Mouse (Mus musculus) CH12.LX (cell line): ENCODE data around the gene Atxn7l3. TPM values are rescaled to one million over a fixed set of nuclear protein-coding genes. Genes with fewer than 3 reads are reported as not detected.
A peak's percentile ranks its signal among the peaks of the same experiment; 100 is the strongest.

Experiments
- DNase-seq: peaks from one replicate; pipeline ENCODE4 v3.0.0-alpha.2; 2013; ENCODE audit errors: extremely low read depth
- H3K27ac ChIP-seq: 2 replicates; pipeline ENCODE4 v1.5.1; 2012; ENCODE audit warnings: low read depth, mild to moderate bottlenecking, control low read depth, moderate library complexity; ENCODE audit not compliant: insufficient read depth
- H3K27me3 ChIP-seq: replicated peaks from 2 replicates; pipeline ENCODE3; 2012; ENCODE audit warnings: inconsistent platforms
- H3K36me3 ChIP-seq, 2 experiments: replicated peaks in 1 of 2; 2 replicates each; pipeline versions ENCODE3 to v1.6.1; 2012; ENCODE audit warnings: inconsistent platforms in 1 of 2, low read length in 1 of 2, mild to moderate bottlenecking in 1 of 2, mixed read lengths in 1 of 2, moderate library complexity in 1 of 2; ENCODE audit not compliant: control insufficient read depth in 1 of 2, insufficient read depth in 1 of 2
- H3K4me1 ChIP-seq, 2 experiments: 2 replicates each; pipeline ENCODE4 v1.6.1; 2012; ENCODE audit warnings: inconsistent platforms in 1 of 2, moderate library complexity in 1 of 2; ENCODE audit not compliant: insufficient read depth in 2 of 2, control insufficient read depth in 1 of 2
- H3K4me2 ChIP-seq: 2 replicates; pipeline ENCODE4 v1.6.1; 2012; ENCODE audit warnings: low read depth, mild to moderate bottlenecking, control low read depth; ENCODE audit not compliant: poor library complexity, insufficient read depth, severe bottlenecking
- H3K4me3 ChIP-seq, 3 experiments: fragments of 150-350 bp in 1 of 3; sonication (generic) in 1 of 3; replicated peaks in 1 of 3; 2 replicates each; pipeline versions ENCODE3 to v1.5.1; 2011 to 2012; ENCODE audit warnings: low read depth in 2 of 3, low read length in 2 of 3, mild to moderate bottlenecking in 2 of 3, moderate library complexity in 2 of 3, control low read depth in 1 of 3, improper control_type of control experiment in 1 of 3, inconsistent platforms in 1 of 3, mixed read lengths in 1 of 3; ENCODE audit not compliant: poor library complexity in 1 of 3
- H3K79me2 ChIP-seq: replicated peaks from 2 replicates; pipeline ENCODE4 v1.6.1; 2012; ENCODE audit warnings: mild to moderate bottlenecking, moderate library complexity; ENCODE audit not compliant: control insufficient read depth, poor library complexity, insufficient read depth, severe bottlenecking; ENCODE audit errors: extremely low read depth
- H3K9ac ChIP-seq: 2 replicates; pipeline ENCODE4 v1.6.1; 2012; ENCODE audit warnings: low read depth, mild to moderate bottlenecking, control low read depth, moderate library complexity; ENCODE audit not compliant: insufficient read depth
- H3K9me3 ChIP-seq: replicated peaks from 2 replicates; pipeline ENCODE3; 2012; ENCODE audit warnings: low read length, inconsistent platforms, mixed read lengths
- BHLHE40 ChIP-seq: IDR thresholded peaks from 2 replicates; pipeline ENCODE4 v1.6.1; 2011; ENCODE audit warnings: mild to moderate bottlenecking, low read depth, low read length, improper control_type of control experiment
- CHD1 ChIP-seq: IDR thresholded peaks from 2 replicates; pipeline ENCODE4 v1.6.1; 2012; ENCODE audit warnings: low read depth, low read length, improper control_type of control experiment, inconsistent platforms
- CHD2 ChIP-seq: IDR thresholded peaks from 2 replicates; pipeline ENCODE4 v1.6.1; 2011; ENCODE audit warnings: low read length, improper control_type of control experiment
- CTCF ChIP-seq, 2 experiments: IDR thresholded peaks in 1 of 2; conservative IDR thresholded peaks in 1 of 2; 2 replicates each; pipeline ENCODE4 v1.5.1; 2011 to 2012; ENCODE audit warnings: low read depth in 2 of 2, low read length in 2 of 2, improper control_type of control experiment in 1 of 2, inconsistent platforms in 1 of 2, mild to moderate bottlenecking in 1 of 2, moderate library complexity in 1 of 2
- ELF1 ChIP-seq: IDR thresholded peaks from 2 replicates; pipeline ENCODE4 v1.6.1; 2014; ENCODE audit warnings: low read depth, mild to moderate bottlenecking, inconsistent platforms, low read length, improper control_type of control experiment
- EP300 ChIP-seq: IDR thresholded peaks from 2 replicates; pipeline ENCODE4 v1.6.1; 2011; ENCODE audit warnings: low read length, improper control_type of control experiment
- ETS1 ChIP-seq: conservative IDR thresholded peaks from 2 replicates; pipeline ENCODE4 v1.6.1; 2012; ENCODE audit warnings: low read depth, mild to moderate bottlenecking, inconsistent platforms, low read length, improper control_type of control experiment, moderate library complexity
- GABPA ChIP-seq: IDR thresholded peaks from 2 replicates; pipeline ENCODE4 v1.6.1; 2012; ENCODE audit warnings: low read depth, low read length, improper control_type of control experiment, inconsistent platforms; ENCODE audit not compliant: insufficient replicate concordance
- HCFC1 ChIP-seq: IDR thresholded peaks from 2 replicates; pipeline ENCODE4 v1.6.1; 2012; ENCODE audit warnings: low read depth, mild to moderate bottlenecking, inconsistent platforms, low read length, improper control_type of control experiment
- IRF4 ChIP-seq: IDR thresholded peaks from 2 replicates; pipeline ENCODE4 v1.6.1; 2014; ENCODE audit warnings: low read depth, mild to moderate bottlenecking, inconsistent platforms, low read length, improper control_type of control experiment
- JUN ChIP-seq: IDR thresholded peaks from 2 replicates; pipeline ENCODE4 v1.6.1; 2011; ENCODE audit warnings: low read depth, mild to moderate bottlenecking, low read length, improper control_type of control experiment, moderate library complexity; ENCODE audit not compliant: insufficient read depth
- JUND ChIP-seq: conservative IDR thresholded peaks from 2 replicates; pipeline ENCODE4 v1.6.1; 2011; ENCODE audit warnings: low read depth, low read length, improper control_type of control experiment
- KAT2A ChIP-seq: IDR thresholded peaks from 2 replicates; pipeline ENCODE4 v1.6.1; 2012; ENCODE audit warnings: low read length, improper control_type of control experiment, inconsistent platforms; ENCODE audit not compliant: insufficient replicate concordance
- MAX ChIP-seq: IDR thresholded peaks from 2 replicates; pipeline ENCODE4 v1.6.1; 2011; ENCODE audit warnings: low read length, improper control_type of control experiment
- MAZ ChIP-seq: IDR thresholded peaks from 2 replicates; pipeline ENCODE4 v1.6.1; 2012; ENCODE audit warnings: low read depth, mild to moderate bottlenecking, inconsistent platforms, low read length, improper control_type of control experiment, moderate library complexity
- MEF2A ChIP-seq: IDR thresholded peaks from 2 replicates; pipeline ENCODE4 v1.6.1; 2014; ENCODE audit warnings: low read depth, mild to moderate bottlenecking, inconsistent platforms, low read length, improper control_type of control experiment, borderline replicate concordance
- MXI1 ChIP-seq: IDR thresholded peaks from 2 replicates; pipeline ENCODE4 v1.6.1; 2011; ENCODE audit warnings: mild to moderate bottlenecking, low read depth, low read length, improper control_type of control experiment
- MYC ChIP-seq: IDR thresholded peaks from 2 replicates; pipeline ENCODE4 v1.6.1; 2011; ENCODE audit warnings: low read depth, mild to moderate bottlenecking, improper control_type of control experiment, low read length
- NELFE ChIP-seq: IDR thresholded peaks from 2 replicates; pipeline ENCODE4 v1.6.1; 2011; ENCODE audit warnings: low read depth, low read length, improper control_type of control experiment
- PAX5 ChIP-seq: IDR thresholded peaks from 2 replicates; pipeline ENCODE4 v1.6.1; 2012; ENCODE audit warnings: low read length, inconsistent platforms, mixed read lengths
- POLR2A ChIP-seq: IDR thresholded peaks from 2 replicates; pipeline ENCODE4 v1.6.1; 2011; ENCODE audit warnings: low read depth, mild to moderate bottlenecking, improper control_type of control experiment, low read length
- RCOR1 ChIP-seq: conservative IDR thresholded peaks from 2 replicates; pipeline ENCODE4 v1.6.1; 2012; ENCODE audit warnings: low read depth, mild to moderate bottlenecking, inconsistent platforms, low read length, improper control_type of control experiment
- SMC3 ChIP-seq: IDR thresholded peaks from 2 replicates; pipeline ENCODE4 v1.6.1; 2011; ENCODE audit warnings: low read depth, low read length, improper control_type of control experiment
- TBP ChIP-seq: conservative IDR thresholded peaks from 2 replicates; pipeline ENCODE4 v1.6.1; 2011; ENCODE audit warnings: low read depth, low read length, improper control_type of control experiment
- TCF12 ChIP-seq: IDR thresholded peaks from 2 replicates; pipeline ENCODE4 v1.6.1; 2014; ENCODE audit warnings: low read depth, mild to moderate bottlenecking, inconsistent platforms, low read length, improper control_type of control experiment
- USF1 ChIP-seq: IDR thresholded peaks from 2 replicates; pipeline ENCODE4 v1.6.1; 2014; ENCODE audit warnings: low read depth, mild to moderate bottlenecking, inconsistent platforms, low read length, improper control_type of control experiment
- USF2 ChIP-seq: conservative IDR thresholded peaks from 2 replicates; pipeline ENCODE4 v1.6.1; 2011; ENCODE audit warnings: low read depth, low read length, improper control_type of control experiment
- ZC3H11A ChIP-seq: IDR thresholded peaks from 2 replicates; pipeline ENCODE4 v1.6.1; 2012; ENCODE audit warnings: low read depth, mild to moderate bottlenecking, inconsistent platforms, low read length, improper control_type of control experiment
- ZMIZ1 ChIP-seq: IDR thresholded peaks from 2 replicates; pipeline ENCODE4 v1.6.1; 2012; ENCODE audit warnings: low read depth, mild to moderate bottlenecking, inconsistent platforms, low read length, improper control_type of control experiment
- ZNF384 ChIP-seq: IDR thresholded peaks from 2 replicates; pipeline ENCODE4 v1.6.1; 2012; ENCODE audit warnings: low read depth, low read length, improper control_type of control experiment, inconsistent platforms
- dilution Hi-C: fragments of 300-500 bp; cut with MboI; formaldehyde crosslinking; loops from 2 replicates; pipeline ENCODE4 v1.14.3; 2020; ENCODE audit warnings: low sequenced_read_pairs; ENCODE audit not compliant: extremely low pct_unique_long_range_greater_than_20kb, extremely low pct_ligation_motif_present
- in situ Hi-C: fragments of 300-500 bp; cut with MboI; formaldehyde crosslinking; loops from 3 replicates; pipeline ENCODE4 v1.14.3; 2019; ENCODE audit warnings: low sequenced_read_pairs, low pct_ligation_motif_present, low pct_unique_long_range_greater_than_20kb, mixed read lengths
- polyA plus RNA-seq: library from polyadenylated mRNA; unstranded; fragments of >175 nt; gene quantifications from 2 replicates; pipeline ENCODE4 v1.2.1, GENCODE M21; 2012; ENCODE audit warnings: low read depth; ENCODE audit not compliant: insufficient read length
- total RNA-seq, 2 experiments: library from RNA; depleted of rRNA; stranded (reverse); fragments of 300-350 nt in 1 of 2; fragments of >200 nt in 1 of 2; gene quantifications; 2 replicates each; pipeline ENCODE4 v1.2.3; 2012 to 2014

Gene Atxn7l3
- total and polyA plus RNA-seq, 3 experiments, result 40.7 to 59.0 (median 46.6) TPM

DNA sequence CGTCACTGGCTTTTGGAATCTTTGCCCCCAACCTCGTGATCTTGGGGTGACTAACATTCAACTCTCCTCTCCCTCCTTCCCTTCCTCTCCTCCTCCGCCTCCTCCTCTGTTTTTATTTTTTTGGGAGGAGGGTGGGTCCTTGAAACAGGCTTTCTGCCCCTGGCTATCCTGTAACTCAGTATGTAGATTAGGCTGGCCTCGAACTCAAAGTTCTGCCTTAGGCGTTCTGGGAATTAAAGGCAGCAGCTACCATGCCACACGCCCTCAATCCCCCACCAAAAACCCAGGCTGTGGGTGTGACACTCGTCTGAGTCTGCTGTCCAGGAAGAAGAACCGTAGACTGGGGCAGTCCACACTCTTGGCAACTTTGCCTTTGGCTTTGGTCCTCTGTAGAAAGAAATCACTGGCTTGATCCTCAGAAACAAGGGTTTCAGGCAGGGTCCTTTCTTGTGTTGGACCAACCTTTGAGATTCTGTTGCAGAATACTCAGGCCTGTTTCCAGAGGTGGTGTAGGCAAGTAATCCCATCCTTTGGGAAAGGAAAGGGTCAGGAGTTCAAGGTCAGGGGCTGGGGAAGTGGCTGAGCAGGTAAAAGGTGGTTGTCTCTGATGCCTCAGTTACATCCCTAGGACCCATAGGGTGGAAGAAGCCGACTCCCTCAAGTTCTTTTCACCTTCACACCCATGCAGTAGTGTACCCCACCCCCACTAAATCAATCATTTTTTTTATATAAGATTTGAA lies 46.9 kb downstream of the Atxn7l3 start:
- in situ Hi-C loops, result no loop called here

DNA sequence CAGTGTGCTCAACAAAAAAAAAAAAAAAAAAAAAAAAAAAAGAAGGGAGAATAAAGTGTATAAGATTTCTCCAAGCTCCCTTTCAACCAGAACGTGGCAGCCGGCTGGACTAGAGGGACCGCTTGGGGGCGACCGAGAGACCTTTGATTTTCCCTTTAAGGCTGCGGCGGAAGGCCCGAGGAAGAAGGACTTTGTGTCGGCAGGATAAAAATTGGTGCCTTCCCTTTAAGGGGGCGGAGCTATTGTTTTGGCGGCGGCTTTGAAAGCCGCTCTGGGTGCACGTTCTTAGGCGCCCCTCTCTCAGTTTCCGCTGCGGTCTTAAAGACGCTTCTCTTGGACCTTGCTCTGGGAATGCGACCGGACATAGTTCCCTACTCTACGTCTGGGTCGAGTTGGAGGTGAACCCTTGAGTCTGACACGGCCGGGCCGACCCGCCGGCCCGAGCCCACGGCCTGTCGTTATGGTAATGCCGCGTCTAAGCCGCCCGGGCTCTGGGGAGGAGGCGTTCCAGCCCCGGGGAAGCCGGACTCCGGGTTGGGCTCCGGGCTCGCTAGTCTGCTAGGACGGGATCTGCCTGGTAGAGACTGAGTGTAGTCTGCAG lies 47.7 kb downstream of the Atxn7l3 start, which contains the start of gene BC030867:
Gene BC030867, plus strand, starts transcription at position 253 of the 601 bp plus-strand sequence.
- Histone ChIP-seq H3K27me3 (peaks cover 11% of the 10 kb centered on the region), H3K4me1 (peaks cover 8 to 28% of the 10 kb centered on the region in 2 experiments), H3K9ac (peak within 1 kb of the TSS; percentile 55), H3K4me2 (peak within 1 kb of the TSS; percentile 67), H3K4me3 (peak within 1 kb of the TSS; percentile 76 to 98 (median 78)), H3K36me3 (peaks cover 9 to 31% of the 10 kb centered on the region in 2 experiments), H3K9me3 (peaks cover 3% of the 10 kb centered on the region), H3K27ac (no peak within 1 kb of the TSS), H3K79me2 (peaks cover 3% of the 10 kb centered on the region; the same call in 1 of the 2 replicates)
- DNase-seq, result peak; percentile 99
- dilution Hi-C loops, result no loop called here
- in situ Hi-C loops, result no loop called here
- no peak for TF ChIP-seq CHD1
- TF ChIP-seq MXI1, result peak; percentile 99
- TF ChIP-seq HCFC1, result peak; percentile 79
- no peak for TF ChIP-seq ETS1
- TF ChIP-seq BHLHE40, result peak; percentile 82
- TF ChIP-seq JUN, result no peak
- peak; percentile 68; the same call in 1 of the 2 replicates for TF ChIP-seq KAT2A
- TF ChIP-seq PAX5, result no peak
- peak; percentile 39 to 87; a peak in 3 of 4 replicates for TF ChIP-seq CTCF (conservative IDR thresholded peaks at IDR 0.05 in 1 of 2, IDR thresholded peaks at IDR 0.05 in 1 of 2; ENCODE audit: low read depth in 2 of 2, low read length in 2 of 2)
- TF ChIP-seq IRF4, result peak; percentile 58
- peak; percentile 82 for TF ChIP-seq MAX
- TF ChIP-seq CHD2, result no peak
- no peak; the same call in 1 of the 2 replicates for TF ChIP-seq USF2
- TF ChIP-seq MEF2A, result peak; percentile 48; the same call in 1 of the 2 replicates
- no peak for TF ChIP-seq EP300
- peak; percentile 90 for TF ChIP-seq ELF1
- TF ChIP-seq RCOR1, result no peak
- TF ChIP-seq TBP, result peak; percentile 83; the same call in 1 of the 2 replicates
- TF ChIP-seq NELFE, result peak; percentile 81
- TF ChIP-seq ZC3H11A, result no peak
- TF ChIP-seq SMC3, result peak; percentile 57
- TF ChIP-seq MYC, result peak; percentile 88
- TF ChIP-seq ZNF384, result peak; percentile 88
- peak; percentile 56; the same call in 1 of the 2 replicates for TF ChIP-seq ZMIZ1
- TF ChIP-seq USF1, result no peak
- peak; percentile 89 for TF ChIP-seq POLR2A
- TF ChIP-seq GABPA, result no peak
- no peak for TF ChIP-seq JUND
- TF ChIP-seq TCF12, result peak; percentile 77
- TF ChIP-seq MAZ, result no peak

More for the DNA sequence above, 46.9 kb downstream of the Atxn7l3 start:
- Histone ChIP-seq H3K4me2 (peak overlapping the region; percentile 67), H3K9ac (peak overlapping the region; percentile 55), H3K27ac (no peak overlapping the region), H3K4me1 (peaks cover 7 to 26% of the 10 kb centered on the region in 2 experiments), H3K36me3 (peaks cover 16 to 39% of the 10 kb centered on the region in 2 experiments), H3K27me3 (peaks cover 9% of the 10 kb centered on the region), H3K9me3 (peaks cover 3% of the 10 kb centered on the region), H3K79me2 (peaks cover 3% of the 10 kb centered on the region; the same call in 1 of the 2 replicates), H3K4me3 (peak overlapping the region; percentile 76 to 98 (median 78))
- TF ChIP-seq RCOR1 (no peak), MYC (peak; percentile 25; the same call in 1 of the 2 replicates)
- peak; percentile 23 for DNase-seq
- dilution Hi-C loops, result no loop called here
